In the genomic region with DNA sequence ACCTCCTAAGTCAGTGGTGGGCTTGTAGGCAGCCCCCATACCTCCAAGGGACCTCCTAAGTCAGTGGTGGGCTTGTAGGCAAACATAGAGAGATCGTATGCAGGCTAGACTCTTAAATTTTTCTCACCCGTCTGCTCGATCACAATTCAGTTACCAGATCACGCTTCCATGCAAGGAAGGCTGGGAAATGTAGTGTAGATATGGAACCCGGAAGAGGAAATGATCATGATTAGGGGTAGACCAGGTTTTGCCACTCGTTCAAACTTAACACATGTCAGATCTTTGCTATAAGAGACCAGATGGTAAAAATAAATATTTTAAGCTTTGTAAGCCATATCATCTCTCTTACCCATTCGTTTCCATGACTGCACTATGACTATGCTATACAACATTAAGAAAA, we compare ENCODE assay signal across 21 mouse cellular contexts.
DNase-seq lines count a peak whose midpoint lies in the region; ATAC-seq and TF ChIP-seq lines count a peak whose summit lies in the region.
"Had no signal": no experiment of that assay in that cellular context is flagged by ENCODE, and none has a peak within 500 bp of the region (broad histone marks: within the 10 kb centered on the region; RNA-seq: fewer than 3 reads in every experiment).

No protein-coding gene starts in this region.

- no peak overlapping the region for H3K4me3 ChIP-seq in forebrain, embryonic 16.5 days (replicated peaks; ENCODE audit: low read length)
- H3K4me3 ChIP-seq in forebrain, embryonic 11.5 days (ENCODE audit: low read depth, low read length): no peak overlapping the region
- H3K4me3 ChIP-seq in limb, embryonic 12.5 days (replicated peaks): no peak overlapping the region
- no peak overlapping the region for H3K4me3 ChIP-seq in limb, embryonic 10.5 days
- H3K4me3 ChIP-seq in limb, embryonic 14.5 days (replicated peaks; ENCODE audit: low read length): no peak overlapping the region
- no peak overlapping the region for H3K4me3 ChIP-seq in midbrain, embryonic 15.5 days
- H3K4me3 ChIP-seq: forebrain, embryonic 13.5 days; heart, embryonic 10.5 days; kidney, embryonic 15.5 days; liver, embryonic 12.5 days; megakaryocyte, embryonic 14.5 days had no signal

- 83% methylated on average over 7 of the region's 7 CpGs for WGBS in forebrain, embryonic 16.5 days
- WGBS in forebrain, embryonic 11.5 days: 86% methylated on average over 7 of the region's 7 CpGs
- whole genome bisulfite sequencing in limb, embryonic 12.5 days: 72% methylated on average over 7 of the region's 7 CpGs
- WGBS in limb, embryonic 10.5 days: 87% methylated on average over 7 of the region's 7 CpGs
- WGBS in limb, embryonic 14.5 days: 59% methylated on average over 7 of the region's 7 CpGs
- WGBS in midbrain, embryonic 15.5 days: 88% methylated on average over 7 of the region's 7 CpGs

- no peaks in the 10 kb centered on the region for H3K4me1 ChIP-seq in forebrain, embryonic 16.5 days (replicated peaks; ENCODE audit: control insufficient read depth, insufficient read depth, low read length)
- H3K4me1 ChIP-seq in forebrain, embryonic 11.5 days (replicated peaks; ENCODE audit: control insufficient read depth, insufficient read depth, low read length): no peaks in the 10 kb centered on the region
- peaks cover 42% of the 10 kb centered on the region for H3K4me1 ChIP-seq in limb, embryonic 12.5 days (replicated peaks)
- H3K4me1 ChIP-seq in limb, embryonic 10.5 days: peaks cover 54% of the 10 kb centered on the region
- peaks cover 22% of the 10 kb centered on the region for H3K4me1 ChIP-seq in limb, embryonic 14.5 days (ENCODE audit: control insufficient read depth, insufficient read depth, low read length)
- no peaks in the 10 kb centered on the region for H3K4me1 ChIP-seq in midbrain, embryonic 15.5 days
- H3K4me1 ChIP-seq: forebrain, embryonic 13.5 days; megakaryocyte, embryonic 14.5 days had no signal

- no peak for TF ChIP-seq POLR2A in limb, embryonic 14.5 days (IDR thresholded peaks at IDR 0.05; ENCODE audit: borderline replicate concordance, extremely low read depth, insufficient read depth, insufficient read length)

- H3K27me3 ChIP-seq in forebrain, embryonic 16.5 days (replicated peaks; ENCODE audit: control insufficient read depth, insufficient read depth, low read length): no peaks in the 10 kb centered on the region
- no peaks in the 10 kb centered on the region for H3K27me3 ChIP-seq in forebrain, embryonic 11.5 days (ENCODE audit: control insufficient read depth, insufficient read depth, low read length)
- no peaks in the 10 kb centered on the region for H3K27me3 ChIP-seq in limb, embryonic 12.5 days
- no peaks in the 10 kb centered on the region for H3K27me3 ChIP-seq in limb, embryonic 10.5 days (ENCODE audit: low read depth, poor library complexity, severe bottlenecking)
- no peaks in the 10 kb centered on the region for H3K27me3 ChIP-seq in limb, embryonic 14.5 days (ENCODE audit: control insufficient read depth, insufficient read depth, low read length)
- H3K27me3 ChIP-seq in midbrain, embryonic 15.5 days (replicated peaks): peaks cover 29% of the 10 kb centered on the region
- H3K27me3 ChIP-seq: forebrain, embryonic 13.5 days; kidney, embryonic 15.5 days; liver, embryonic 12.5 days; megakaryocyte, embryonic 14.5 days had no signal

- no peaks in the 10 kb centered on the region for H3K9me3 ChIP-seq in forebrain, embryonic 16.5 days (ENCODE audit: control insufficient read depth, low read length)
- H3K9me3 ChIP-seq in forebrain, embryonic 11.5 days (ENCODE audit: control insufficient read depth, low read length): no peaks in the 10 kb centered on the region
- H3K9me3 ChIP-seq in limb, embryonic 12.5 days: no peaks in the 10 kb centered on the region
- H3K9me3 ChIP-seq in limb, embryonic 10.5 days (replicated peaks): no peaks in the 10 kb centered on the region
- H3K9me3 ChIP-seq in limb, embryonic 14.5 days (ENCODE audit: control insufficient read depth, low read length): no peaks in the 10 kb centered on the region
- no peaks in the 10 kb centered on the region for H3K9me3 ChIP-seq in midbrain, embryonic 15.5 days
- H3K9me3 ChIP-seq: forebrain, embryonic 13.5 days; heart, embryonic 10.5 days; kidney, embryonic 15.5 days; liver, embryonic 12.5 days had no signal

- no peaks in the 10 kb centered on the region for H3K36me3 ChIP-seq in forebrain, embryonic 16.5 days (ENCODE audit: control insufficient read depth, insufficient read depth)
- H3K36me3 ChIP-seq in forebrain, embryonic 11.5 days (ENCODE audit: control insufficient read depth, insufficient read depth, low read length): no peaks in the 10 kb centered on the region
- H3K36me3 ChIP-seq in limb, embryonic 12.5 days: no peaks in the 10 kb centered on the region
- H3K36me3 ChIP-seq in limb, embryonic 10.5 days: peaks cover 17% of the 10 kb centered on the region
- no peaks in the 10 kb centered on the region for H3K36me3 ChIP-seq in limb, embryonic 14.5 days (ENCODE audit: control insufficient read depth, insufficient read depth, low read length)
- H3K36me3 ChIP-seq in midbrain, embryonic 15.5 days (replicated peaks): no peaks in the 10 kb centered on the region
- H3K36me3 ChIP-seq: heart, embryonic 10.5 days; kidney, embryonic 15.5 days; liver, embryonic 12.5 days had no signal

- H3K9ac ChIP-seq in forebrain, embryonic 16.5 days (replicated peaks; ENCODE audit: low read depth, low read length): no peak overlapping the region
- no peak overlapping the region for H3K9ac ChIP-seq in forebrain, embryonic 11.5 days (ENCODE audit: low read length)
- no peak overlapping the region for H3K9ac ChIP-seq in limb, embryonic 12.5 days (replicated peaks)
- no peak overlapping the region for H3K9ac ChIP-seq in limb, embryonic 14.5 days (ENCODE audit: low read depth, low read length, severe bottlenecking)
- no peak overlapping the region for H3K9ac ChIP-seq in midbrain, embryonic 15.5 days
- H3K9ac ChIP-seq: forebrain, embryonic 13.5 days; kidney, embryonic 15.5 days; liver, embryonic 12.5 days had no signal

- no peak for DNase-seq in forebrain, embryonic 11.5 days (ENCODE audit: low spot score)
- no peak for DNase-seq in limb, embryonic 10.5 days (ENCODE audit: low spot score)
- DNase-seq in limb, embryonic 14.5 days (ENCODE audit: low spot score): no peak
- DNase-seq in urinary bladder, postnatal 25 days (ENCODE audit: low spot score): no peak
- DNase-seq: adrenal gland, postnatal 25 days; cerebellum, adult 18-20 months; cerebellum, postnatal 36 days; kidney, postnatal 4 days; lung, adult 2 months; right cerebral cortex, postnatal 25 days; thymus, postnatal 36 days had no signal

- ATAC-seq in forebrain, embryonic 16.5 days: peak; percentile 55
- ATAC-seq in forebrain, embryonic 11.5 days (replicated peaks; ENCODE audit: low FRiP score): no peak
- ATAC-seq in limb, embryonic 12.5 days (ENCODE audit: insufficient number of reproducible peaks, insufficient read depth, low FRiP score, low TSS enrichment, low read depth): no peak
- ATAC-seq in limb, embryonic 14.5 days (ENCODE audit: low FRiP score, low read depth): no peak
- no peak for ATAC-seq in midbrain, embryonic 15.5 days (replicated peaks)
- no peak for ATAC-seq in erythroid progenitor cell, adult 5-6 weeks (replicated peaks; ENCODE audit: low FRiP score, poor library complexity, severe bottlenecking)
- ATAC-seq: CD4-positive, CD25-positive, alpha-beta regulatory T cell, adult 4 months; forebrain, embryonic 13.5 days; liver, embryonic 12.5 days had no signal

- no peak overlapping the region for H3K27ac ChIP-seq in forebrain, embryonic 16.5 days (ENCODE audit: low read length)
- H3K27ac ChIP-seq in forebrain, embryonic 11.5 days (ENCODE audit: low read depth, low read length): no peak overlapping the region
- H3K27ac ChIP-seq in limb, embryonic 12.5 days: 0 out of 2 replicates have a peak overlapping the region, but pooled peaks have one; percentile 42
- no peak overlapping the region for H3K27ac ChIP-seq in limb, embryonic 10.5 days
- no peak overlapping the region for H3K27ac ChIP-seq in limb, embryonic 14.5 days (replicated peaks; ENCODE audit: low read depth, low read length)
- H3K27ac ChIP-seq in midbrain, embryonic 15.5 days: no peak overlapping the region
- H3K27ac ChIP-seq: forebrain, embryonic 13.5 days; heart, embryonic 10.5 days; kidney, embryonic 15.5 days; liver, embryonic 12.5 days had no signal

- H3K4me2 ChIP-seq in forebrain, embryonic 16.5 days (ENCODE audit: low read length): no peak overlapping the region
- no peak overlapping the region for H3K4me2 ChIP-seq in forebrain, embryonic 11.5 days (ENCODE audit: low read depth, low read length, severe bottlenecking)
- no peak overlapping the region for H3K4me2 ChIP-seq in limb, embryonic 12.5 days
- 0 out of 2 replicates have a peak overlapping the region, but pooled peaks have one; percentile 15 for H3K4me2 ChIP-seq in limb, embryonic 14.5 days (replicated peaks; ENCODE audit: low read depth, low read length, severe bottlenecking)
- H3K4me2 ChIP-seq in midbrain, embryonic 15.5 days: no peak overlapping the region
- H3K4me2 ChIP-seq: forebrain, embryonic 13.5 days; kidney, embryonic 15.5 days; liver, embryonic 12.5 days had no signal
